Mouse (Mus musculus): ENCODE measurements around the gene Inpp5d. TPM values are rescaled to one million over a fixed set of nuclear protein-coding genes. Genes with fewer than 3 reads are reported as not detected.
A peak's percentile ranks its signal among the peaks of the same experiment; 100 is the strongest.

Gene Inpp5d
- polyA plus RNA-seq, 2 experiments = 9.3 to 11.1 TPM

DNA sequence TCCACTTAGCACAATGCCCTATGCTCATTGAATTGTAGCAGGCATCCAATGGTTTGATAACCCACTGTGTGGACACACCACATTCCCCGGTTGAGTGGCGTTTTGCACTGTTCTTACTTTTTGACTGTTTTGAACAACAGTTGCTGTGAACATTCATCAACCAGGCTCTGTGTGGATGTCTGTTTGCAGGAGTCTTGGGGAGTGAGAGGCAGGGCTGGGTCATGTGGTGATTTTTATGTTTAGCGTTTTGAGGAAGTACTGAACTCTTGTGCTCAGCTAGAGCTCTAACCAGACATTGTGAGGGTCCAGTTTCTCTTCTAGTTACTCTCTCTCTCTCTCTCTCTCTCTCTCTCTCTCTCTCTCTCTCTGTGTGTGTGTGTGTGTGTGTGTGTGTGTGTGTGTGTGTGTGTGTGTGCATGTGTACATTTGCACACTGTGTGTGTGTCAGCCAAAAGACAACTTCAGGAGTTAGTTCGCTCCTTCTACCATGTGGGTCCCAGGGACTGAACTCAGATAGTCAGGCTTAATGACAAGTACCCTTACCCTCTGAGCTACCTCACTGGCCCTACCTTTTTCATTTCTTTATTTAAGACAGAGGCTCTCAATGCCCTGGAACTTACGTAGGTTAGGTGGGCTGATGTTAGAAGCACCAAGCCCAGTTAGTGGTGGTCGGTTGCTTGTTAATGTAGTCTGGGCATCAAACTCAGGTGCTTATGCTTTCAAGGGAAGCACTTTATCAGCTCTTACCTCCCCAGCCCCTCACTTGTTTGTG lies 5.3 kb downstream of the Inpp5d start:
- Histone ChIP-seq H3K9ac (replicated peaks) (no peak overlapping the region), H3K9me3 (ENCODE audit: control insufficient read depth, low read length) (no peaks in the 10 kb centered on the region), H3K4me1 (replicated peaks; ENCODE audit: control insufficient read depth in 2 of 2, insufficient read depth in 2 of 2, low read length in 1 of 2) (peaks cover 65 to 81% of the 10 kb centered on the region in 2 experiments), H3K4me3 (ENCODE audit: insufficient read depth in 1 of 2, low read depth in 2 of 2, low read length in 2 of 2) (no peak overlapping the region), H3K4me2 (ENCODE audit: low read depth) (no peak overlapping the region; the same call in 1 of the 2 replicates), H3K27me3 (ENCODE audit: control insufficient read depth, insufficient read depth, low read length) (no peaks in the 10 kb centered on the region), H3K27ac (peak overlapping the region; percentile 57), H3K36me3 (replicated peaks; ENCODE audit: control insufficient read depth, insufficient read depth, low read depth) (no peaks in the 10 kb centered on the region)
- 45% methylated on average over 6 of the region's 6 CpGs for WGBS (ENCODE audit: insufficient replicate concordance)
- no peak for TF ChIP-seq CTCF (IDR thresholded peaks at IDR 0.05; ENCODE audit: low read depth)
- TF ChIP-seq EP300 (IDR thresholded peaks at IDR 0.05; ENCODE audit: low read depth) = no peak
- DNase-seq (ENCODE audit: low read depth in 3 of 3, low spot score in 3 of 3) (no peak), ATAC-seq (ENCODE audit: insufficient read depth) (no peak)

DNA sequence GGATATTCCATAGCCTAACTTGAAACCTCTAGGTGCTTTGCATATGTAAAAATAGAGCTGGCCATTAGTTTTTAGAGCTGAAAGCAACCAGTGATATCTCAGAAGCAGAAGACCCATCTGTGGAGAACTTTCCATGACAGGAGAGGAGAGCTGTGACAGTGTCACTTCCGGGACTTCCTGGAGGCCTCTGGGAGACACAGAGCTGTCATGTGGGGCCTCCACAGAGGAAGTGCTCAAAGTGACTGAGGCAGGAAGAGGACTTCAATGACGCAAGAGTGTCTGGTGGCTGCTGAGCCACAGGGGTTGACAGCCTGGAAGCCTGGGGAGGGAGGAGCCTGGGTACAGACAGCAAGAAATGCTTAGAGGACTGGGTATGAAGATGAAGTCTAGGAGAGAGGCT lies 6.2 kb downstream of the Inpp5d start:
- peak overlapping the region; percentile 57 for H3K27ac ChIP-seq
- DNase-seq (ENCODE audit: low read depth in 3 of 3, low spot score in 3 of 3) = peak in 1 of 3 experiments; percentile 45
- H3K4me3 ChIP-seq (ENCODE audit: insufficient read depth in 1 of 2, low read depth in 2 of 2, low read length in 2 of 2) = no peak overlapping the region
- H3K27me3 ChIP-seq (ENCODE audit: control insufficient read depth, insufficient read depth, low read length) = no peaks in the 10 kb centered on the region
- H3K9me3 ChIP-seq (ENCODE audit: control insufficient read depth, low read length) = no peaks in the 10 kb centered on the region
- H3K36me3 ChIP-seq (replicated peaks; ENCODE audit: control insufficient read depth, insufficient read depth, low read depth) = no peaks in the 10 kb centered on the region
- H3K4me1 ChIP-seq (replicated peaks; ENCODE audit: control insufficient read depth in 2 of 2, insufficient read depth in 2 of 2, low read length in 1 of 2) = peaks cover 69 to 86% of the 10 kb centered on the region in 2 experiments
- 11% methylated on average over 2 of the region's 2 CpGs for WGBS (ENCODE audit: insufficient replicate concordance)
- TF ChIP-seq CTCF (IDR thresholded peaks at IDR 0.05; ENCODE audit: low read depth) (no peak), EP300 (IDR thresholded peaks at IDR 0.05; ENCODE audit: low read depth) (no peak; the same call in 1 of the 2 replicates)
- peak overlapping the region; percentile 6 for H3K4me2 ChIP-seq (ENCODE audit: low read depth)
- peak; percentile 48 for ATAC-seq (ENCODE audit: insufficient read depth)
- no peak overlapping the region for H3K9ac ChIP-seq (replicated peaks)

- peak overlapping the region; percentile 55 for H3K27ac ChIP-seq
- peak in 2 of 3 experiments; percentile 50 to 62 for DNase-seq (ENCODE audit: low read depth in 3 of 3, low spot score in 3 of 3)
- H3K4me2 ChIP-seq (ENCODE audit: low read depth) = peak overlapping the region; percentile 39
These were observed 8.0 kb downstream of the Inpp5d start for GRCm38 (mm10) chr1:87628085-87628484.

DNA sequence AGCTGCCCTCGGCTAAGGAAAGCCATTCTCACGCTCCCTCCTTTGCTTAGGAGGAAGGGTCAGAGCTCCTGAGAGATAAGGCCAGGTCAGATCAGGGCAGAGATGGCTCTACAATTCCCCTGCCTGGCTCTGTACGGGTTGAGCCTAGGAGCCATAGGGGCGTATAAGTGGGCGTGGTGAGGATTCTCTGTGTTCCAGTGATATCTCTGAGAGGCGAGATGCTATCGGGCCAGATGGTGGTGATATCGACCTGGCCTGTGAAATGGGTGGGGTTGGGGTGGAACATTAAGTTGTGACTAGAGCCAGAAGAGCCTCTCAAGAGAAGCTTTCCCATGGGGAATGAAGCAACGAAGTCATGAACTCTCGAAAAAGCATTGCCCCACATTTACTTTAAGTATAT lies 11.5 kb downstream of the Inpp5d start:
- peaks cover 63 to 65% of the 10 kb centered on the region in 2 experiments for H3K4me1 ChIP-seq (replicated peaks; ENCODE audit: control insufficient read depth in 2 of 2, insufficient read depth in 2 of 2, low read length in 1 of 2)
- WGBS (ENCODE audit: insufficient replicate concordance) = 31% methylated on average over 10 of the region's 10 CpGs
- no peak for ATAC-seq (ENCODE audit: insufficient read depth)

More at GRCm38 (mm10) chr1:87628085-87628484, 8.0 kb downstream of the Inpp5d start:
- Histone ChIP-seq H3K9ac (replicated peaks) (no peak overlapping the region; the same call in 1 of the 2 replicates), H3K4me1 (replicated peaks; ENCODE audit: control insufficient read depth in 2 of 2, insufficient read depth in 2 of 2, low read length in 1 of 2) (peaks cover 78 to 86% of the 10 kb centered on the region in 2 experiments), H3K4me3 (ENCODE audit: insufficient read depth in 1 of 2, low read depth in 2 of 2, low read length in 2 of 2) (no peak overlapping the region), H3K9me3 (ENCODE audit: control insufficient read depth, low read length) (no peaks in the 10 kb centered on the region), H3K36me3 (replicated peaks; ENCODE audit: control insufficient read depth, insufficient read depth, low read depth) (no peaks in the 10 kb centered on the region), H3K27me3 (ENCODE audit: control insufficient read depth, insufficient read depth, low read length) (no peaks in the 10 kb centered on the region)
- WGBS (ENCODE audit: insufficient replicate concordance) = 10% methylated on average over 2 of the region's 2 CpGs
- ATAC-seq (ENCODE audit: insufficient read depth) = peak; percentile 77
- TF ChIP-seq EP300 (IDR thresholded peaks at IDR 0.05; ENCODE audit: low read depth) (no peak), CTCF (IDR thresholded peaks at IDR 0.05; ENCODE audit: low read depth) (no peak)

DNA sequence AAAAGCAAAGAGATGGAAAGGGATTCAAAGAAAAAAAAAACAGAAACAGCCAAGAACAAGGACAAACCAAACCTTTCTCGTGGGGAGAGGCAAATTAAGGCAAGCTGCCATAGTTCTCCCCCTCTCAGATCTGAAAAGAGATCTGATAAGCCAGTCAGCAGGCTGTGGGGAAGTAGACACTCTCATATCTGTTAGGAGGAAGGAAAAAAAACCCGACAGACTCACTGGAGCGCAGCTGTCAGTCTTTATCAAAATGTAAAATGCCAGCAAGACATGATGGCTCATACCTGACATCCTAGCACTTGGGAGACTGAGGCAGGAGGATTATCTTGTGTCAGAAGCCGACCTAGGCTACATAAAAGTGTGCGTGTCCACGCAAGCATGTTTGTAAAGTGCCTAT lies 12.1 kb downstream of the Inpp5d start:
- Histone ChIP-seq H3K27me3 (ENCODE audit: control insufficient read depth, insufficient read depth, low read length) (no peaks in the 10 kb centered on the region), H3K4me3 (ENCODE audit: insufficient read depth in 1 of 2, low read depth in 2 of 2, low read length in 2 of 2) (0 out of 4 replicates have a peak overlapping the region, but pooled peaks of 1 of the 2 experiments have one; percentile 3), H3K27ac (peak overlapping the region; percentile 71), H3K4me1 (replicated peaks; ENCODE audit: control insufficient read depth in 2 of 2, insufficient read depth in 2 of 2, low read length in 1 of 2) (peaks cover 63 to 65% of the 10 kb centered on the region in 2 experiments), H3K9ac (replicated peaks) (peak overlapping the region; percentile 35; the same call in 1 of the 2 replicates), H3K36me3 (replicated peaks; ENCODE audit: control insufficient read depth, insufficient read depth, low read depth) (no peaks in the 10 kb centered on the region), H3K4me2 (ENCODE audit: low read depth) (peak overlapping the region; percentile 51), H3K9me3 (ENCODE audit: control insufficient read depth, low read length) (no peaks in the 10 kb centered on the region)
- WGBS (ENCODE audit: insufficient replicate concordance) = 8% methylated on average over 6 of the region's 6 CpGs
- ATAC-seq (ENCODE audit: insufficient read depth) = peak; percentile 8; the same call in 1 of the 2 replicates
- DNase-seq (ENCODE audit: low read depth in 3 of 3, low spot score in 3 of 3) = no peak
- TF ChIP-seq EP300 (IDR thresholded peaks at IDR 0.05; ENCODE audit: low read depth) (no peak), CTCF (IDR thresholded peaks at IDR 0.05; ENCODE audit: low read depth) (no peak)

More for the DNA sequence above, 11.5 kb downstream of the Inpp5d start:
- Histone ChIP-seq H3K27ac (peak overlapping the region; percentile 42; the same call in 1 of the 2 replicates), H3K36me3 (replicated peaks; ENCODE audit: control insufficient read depth, insufficient read depth, low read depth) (no peaks in the 10 kb centered on the region), H3K9ac (replicated peaks) (0 out of 2 replicates have a peak overlapping the region, but pooled peaks have one; percentile 23), H3K9me3 (ENCODE audit: control insufficient read depth, low read length) (no peaks in the 10 kb centered on the region), H3K4me3 (ENCODE audit: insufficient read depth in 1 of 2, low read depth in 2 of 2, low read length in 2 of 2) (no peak overlapping the region), H3K27me3 (ENCODE audit: control insufficient read depth, insufficient read depth, low read length) (no peaks in the 10 kb centered on the region), H3K4me2 (ENCODE audit: low read depth) (peak overlapping the region; percentile 51)
- DNase-seq (ENCODE audit: low read depth in 3 of 3, low spot score in 3 of 3) = no peak
- TF ChIP-seq CTCF (IDR thresholded peaks at IDR 0.05; ENCODE audit: low read depth) (no peak), EP300 (IDR thresholded peaks at IDR 0.05; ENCODE audit: low read depth) (no peak)
